Mouse (Mus musculus) urinary bladder, postnatal 25 days (tissue): ENCODE data around the gene Cdh13.
"Not testable (repeated sequence)": the region's sequence is repeated elsewhere in the genome, so short reads cannot be mapped to it uniquely, and the experiment has no call there.

ENCODE experiments used
- DNase-seq: peaks from one replicate; pipeline ENCODE4 v3.0.0; 2022; ENCODE audit warnings: low spot score

The Cdh13 gene

DNA sequence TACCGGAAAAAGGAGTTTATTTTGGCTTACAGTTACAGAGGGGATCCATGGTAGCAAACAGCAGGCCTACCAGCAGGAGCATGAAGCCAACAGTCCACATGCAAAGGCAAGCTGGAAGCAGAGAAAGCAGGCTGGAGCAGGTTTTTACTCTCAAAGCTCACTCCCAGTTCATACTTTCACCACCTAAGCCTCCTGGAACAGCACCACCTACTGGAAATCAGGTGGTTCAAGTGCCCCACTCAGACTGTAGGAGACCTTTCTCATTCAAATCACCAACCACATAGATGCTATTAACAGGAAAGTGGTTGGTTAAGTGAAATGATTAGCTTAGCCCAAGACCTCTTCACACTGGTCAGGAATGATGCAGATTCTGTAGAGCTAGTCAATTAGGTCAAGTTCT lies 402.3 kb downstream of the Cdh13 start:
- DNase-seq = no peak

- no peak for DNase-seq
Observed at GRCm38 (mm10) chr8:118689849-118690248, 406.3 kb downstream of the Cdh13 start.

- no peak for DNase-seq
Observed at GRCm38 (mm10) chr8:118701312-118701880, 417.9 kb downstream of the Cdh13 start.

- DNase-seq = no peak
Observed at GRCm38 (mm10) chr8:118709366-118709765, 425.8 kb downstream of the Cdh13 start.

DNA sequence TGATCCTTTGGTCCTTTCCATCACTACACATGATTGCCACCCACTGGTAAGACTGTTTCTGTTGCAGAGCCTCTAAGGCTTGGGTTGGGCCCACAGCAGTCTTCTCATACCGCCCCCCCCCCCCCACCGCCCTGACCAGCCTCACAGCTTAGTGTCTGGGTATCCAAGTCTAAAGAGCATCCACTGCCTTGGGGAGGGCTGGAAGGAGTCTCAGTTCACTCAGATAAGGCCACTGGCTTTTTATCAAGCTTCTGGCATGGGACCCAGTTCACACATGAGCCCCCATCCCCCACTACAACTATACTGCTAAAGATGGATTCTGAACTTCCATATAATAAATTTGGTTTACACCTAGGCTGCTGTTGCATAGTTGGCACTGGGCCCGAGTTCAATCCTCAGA lies 428.1 kb downstream of the Cdh13 start:
- DNase-seq = no peak

- DNase-seq = no peak
Observed at GRCm38 (mm10) chr8:118713111-118713510, 429.6 kb downstream of the Cdh13 start.

DNA sequence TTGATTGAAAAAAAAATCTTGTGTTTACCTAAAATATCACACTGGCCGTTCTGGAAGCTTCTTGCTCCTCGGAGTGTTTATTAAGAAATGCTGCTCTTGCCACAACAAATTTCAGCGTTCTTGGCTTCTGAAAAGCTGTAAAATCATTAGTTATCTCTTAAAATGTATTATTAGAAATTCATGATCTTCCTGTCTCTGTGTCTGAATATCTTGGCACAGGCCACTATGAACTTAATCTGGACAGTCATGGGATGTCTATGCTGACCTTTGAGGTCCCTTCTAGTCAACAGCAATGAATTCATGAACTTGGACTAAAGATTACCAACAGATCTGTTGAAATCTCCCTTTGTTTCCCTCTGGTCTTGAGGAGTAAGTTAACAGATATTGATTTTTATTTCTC lies 430.1 kb downstream of the Cdh13 start:
- DNase-seq = no peak

DNA sequence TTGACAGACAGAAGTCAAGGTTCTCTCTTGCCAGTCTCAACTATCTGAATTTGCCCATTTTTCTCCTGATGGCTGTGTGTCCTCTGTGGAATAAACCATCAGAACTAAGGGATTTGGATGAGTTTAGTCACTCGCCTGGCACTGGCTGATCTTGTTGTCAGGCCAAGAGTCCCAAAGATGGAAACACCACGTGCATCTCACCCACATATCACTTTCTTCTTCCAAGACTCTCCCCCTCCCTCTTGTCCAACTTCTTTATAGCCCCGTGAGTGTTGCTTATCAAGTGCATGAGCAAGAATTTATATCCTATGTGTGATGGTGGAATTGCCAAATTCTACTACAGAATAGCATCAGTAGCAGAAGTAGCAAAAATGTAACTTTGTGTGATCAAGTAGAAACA lies 439.4 kb downstream of the Cdh13 start:
- DNase-seq = no peak

- DNase-seq = no peak
Observed at GRCm38 (mm10) chr8:118725651-118726050, 442.1 kb downstream of the Cdh13 start.

DNA sequence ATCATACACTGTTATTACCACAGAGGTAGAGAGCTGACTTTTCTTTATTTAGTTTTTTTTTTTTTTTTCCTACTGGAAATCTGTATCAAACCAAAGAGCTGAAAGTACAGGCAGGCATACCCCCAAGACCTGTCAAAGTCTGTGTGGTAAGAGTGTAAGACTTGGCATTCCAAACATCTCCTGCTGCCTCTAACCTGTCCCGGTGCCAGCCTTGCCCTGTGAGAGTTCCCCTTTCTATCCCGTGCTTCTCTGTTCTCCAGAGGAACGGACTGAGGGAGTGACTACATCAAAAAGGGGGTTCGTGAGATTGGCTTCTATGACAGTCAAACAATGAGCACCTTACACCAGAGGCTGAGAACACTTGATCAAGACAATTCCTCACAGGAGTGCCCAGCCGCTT lies 458.2 kb downstream of the Cdh13 start:
- no peak for DNase-seq

GRCm38 (mm10) chr8:118744991-118745390 lies 461.5 kb downstream of the Cdh13 start:
- DNase-seq = no peak

- DNase-seq = no peak
Observed at GRCm38 (mm10) chr8:118748041-118748604, 464.6 kb downstream of the Cdh13 start.

GRCm38 (mm10) chr8:118749191-118749590 lies 465.7 kb downstream of the Cdh13 start:
- DNase-seq = no peak

GRCm38 (mm10) chr8:118749786-118750185 lies 466.3 kb downstream of the Cdh13 start:
- DNase-seq = no peak

DNA sequence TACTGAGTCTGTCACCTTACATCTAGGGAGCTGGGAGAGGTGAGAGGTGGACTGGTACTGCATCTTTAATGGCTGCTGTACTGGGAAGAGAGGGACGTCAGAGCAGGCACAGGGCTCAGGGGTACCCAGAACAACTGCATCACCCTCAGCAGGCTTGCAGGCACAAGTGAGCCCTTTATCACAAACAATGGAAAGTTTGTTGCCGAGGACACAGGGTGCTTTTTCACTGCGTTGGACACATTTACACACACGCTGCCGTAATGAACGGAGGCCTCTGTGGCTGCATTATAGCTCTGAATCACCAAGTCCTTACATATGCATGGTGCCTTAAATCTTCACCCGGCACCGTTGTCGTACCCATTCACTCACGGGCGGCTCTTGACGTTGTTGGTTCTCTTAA lies 470.2 kb downstream of the Cdh13 start:
- DNase-seq = no peak

DNA sequence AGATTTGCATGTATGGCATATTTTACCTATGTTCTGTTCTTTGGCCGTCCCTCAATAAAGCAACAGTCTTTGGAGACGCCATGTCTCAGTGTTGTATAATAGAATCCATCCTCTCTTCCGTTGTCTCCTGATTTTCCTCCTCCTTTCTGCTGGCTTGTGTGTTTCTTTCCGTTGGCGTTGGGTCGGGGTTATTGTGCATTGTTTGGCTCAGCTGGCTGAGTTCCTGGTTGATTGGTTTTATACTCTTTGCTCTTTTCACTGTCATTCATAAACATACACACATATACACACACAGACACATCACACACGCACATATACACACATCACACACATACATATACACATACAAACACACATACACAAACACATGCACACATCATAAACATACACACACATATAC lies 470.6 kb downstream of the Cdh13 start:
- DNase-seq = no peak

DNA sequence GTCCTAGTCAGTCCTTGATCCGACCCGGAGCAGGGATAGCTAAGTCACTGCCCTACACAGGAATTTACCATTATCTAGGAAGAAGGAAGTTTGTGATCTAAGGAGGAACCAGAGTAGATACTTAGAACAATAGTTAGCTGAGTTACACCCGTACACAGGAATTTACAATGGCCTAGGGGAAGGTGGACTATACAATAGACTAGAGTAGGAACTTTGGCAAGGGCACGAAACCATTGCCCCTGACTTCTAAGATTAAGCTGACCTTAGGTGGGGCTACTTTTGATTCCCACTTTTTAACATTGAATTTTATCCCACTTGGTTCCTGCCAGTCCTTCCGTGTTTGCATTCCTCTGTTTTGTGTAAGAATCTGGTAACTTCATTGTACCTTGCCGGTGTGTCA lies 494.0 kb downstream of the Cdh13 start:
- not testable (repeated sequence) for DNase-seq

- DNase-seq = no peak
Observed at GRCm38 (mm10) chr8:118778374-118778773, 494.8 kb downstream of the Cdh13 start.

DNA sequence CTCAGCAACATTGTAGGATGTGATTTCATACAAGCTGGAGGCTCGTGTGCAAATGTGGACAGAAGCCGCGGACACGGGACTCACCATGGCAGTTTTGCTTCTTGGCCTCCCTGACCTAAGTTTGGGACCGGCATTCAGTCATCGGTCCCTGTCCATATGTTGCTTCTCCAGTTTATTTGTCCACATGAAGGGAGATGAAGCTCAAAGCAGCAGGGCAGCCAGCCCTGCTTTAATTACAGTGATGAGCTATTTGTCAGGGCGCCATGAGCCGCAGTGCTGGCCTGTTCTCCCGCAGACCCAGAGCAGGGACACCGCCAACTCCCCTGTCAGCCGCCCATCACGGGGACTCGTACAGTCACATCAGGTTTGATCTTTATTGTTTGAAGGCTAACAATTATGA lies 502.1 kb downstream of the Cdh13 start:
- no peak for DNase-seq

GRCm38 (mm10) chr8:118789649-118790048 lies 506.1 kb downstream of the Cdh13 start:
- DNase-seq = no peak

DNA sequence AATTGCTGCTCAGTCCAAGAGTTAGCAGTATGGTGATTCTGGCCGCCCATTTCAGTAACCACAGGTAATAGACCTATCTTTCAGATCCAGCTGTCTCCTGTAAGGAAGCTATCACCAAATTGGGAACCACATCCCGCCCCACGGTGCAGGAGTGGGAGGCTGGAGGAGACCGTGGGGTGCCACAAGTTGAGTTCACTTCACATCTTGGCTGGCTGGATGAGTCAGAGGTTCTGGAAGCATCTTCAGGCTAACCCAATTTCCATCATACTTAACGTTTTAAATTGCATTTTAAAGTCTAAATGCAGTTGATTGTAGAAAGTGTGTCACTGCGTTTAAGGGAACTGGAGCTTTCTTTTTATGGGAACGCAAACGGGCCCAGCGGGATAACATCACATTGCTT lies 511.4 kb downstream of the Cdh13 start:
- DNase-seq = no peak

DNA sequence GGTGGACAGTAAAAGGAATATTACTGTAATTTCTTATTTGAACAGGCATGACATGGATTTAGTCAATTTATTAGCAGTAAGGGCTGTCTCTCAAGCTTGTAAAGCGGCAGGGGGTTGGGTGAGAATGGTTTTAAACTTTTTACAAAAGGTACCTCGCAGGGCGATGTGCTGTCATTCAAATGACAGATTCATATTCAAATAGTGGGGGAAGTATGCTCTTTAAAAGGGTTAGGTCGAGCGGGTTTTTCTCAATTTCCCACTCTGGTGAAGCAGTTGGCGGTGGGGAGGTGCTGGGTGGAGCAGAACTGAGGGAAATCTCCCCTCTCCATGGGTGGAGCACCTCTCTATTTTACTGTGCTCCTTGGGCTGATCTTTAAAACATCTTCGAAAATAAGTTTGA lies 513.0 kb downstream of the Cdh13 start:
- DNase-seq = no peak

GRCm38 (mm10) chr8:118797127-118797526 lies 513.6 kb downstream of the Cdh13 start:
- DNase-seq = no peak

DNA sequence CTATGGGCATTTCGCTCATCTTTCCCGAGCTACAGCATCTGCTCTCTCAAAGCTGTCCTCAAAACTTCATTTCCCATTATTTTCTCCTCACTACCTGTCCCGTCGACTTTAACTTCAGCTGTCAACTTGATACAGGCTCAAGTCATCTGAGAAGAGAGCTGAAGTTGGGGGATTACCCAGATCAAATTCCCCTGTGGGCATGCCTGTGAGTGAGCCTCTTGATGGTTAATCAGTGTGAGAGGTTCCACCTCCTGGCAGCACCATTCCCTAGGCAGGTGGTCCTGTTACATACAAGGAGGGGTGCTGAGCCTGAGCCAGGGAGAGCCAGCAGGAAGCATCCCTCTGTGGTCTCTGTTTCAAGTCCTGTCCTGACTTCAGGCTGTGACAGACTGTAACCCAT lies 519.6 kb downstream of the Cdh13 start:
- DNase-seq = no peak
